Mouse (Mus musculus) testis, adult 10 weeks (tissue): ENCODE measurements around the gene Tmem80. TPM values are rescaled to one million over a fixed set of nuclear protein-coding genes. Genes with fewer than 3 reads are reported as not detected.

Source experiments
- polyA plus RNA-seq: library from polyadenylated mRNA; stranded (reverse); fragments of 350-450 nt; fragmentation: Illumina TruSeq; extraction: RNeasy Lipid Tissue Mini Kit (QIAGEN cat#74804); gene quantifications from one replicate; pipeline ENCODE4 v1.2.3, GENCODE M21; 2014; ENCODE audit warnings: low read depth, low replicate concordance

Tmem80 gene
- polyA plus RNA-seq: 15.0 TPM

DNA sequence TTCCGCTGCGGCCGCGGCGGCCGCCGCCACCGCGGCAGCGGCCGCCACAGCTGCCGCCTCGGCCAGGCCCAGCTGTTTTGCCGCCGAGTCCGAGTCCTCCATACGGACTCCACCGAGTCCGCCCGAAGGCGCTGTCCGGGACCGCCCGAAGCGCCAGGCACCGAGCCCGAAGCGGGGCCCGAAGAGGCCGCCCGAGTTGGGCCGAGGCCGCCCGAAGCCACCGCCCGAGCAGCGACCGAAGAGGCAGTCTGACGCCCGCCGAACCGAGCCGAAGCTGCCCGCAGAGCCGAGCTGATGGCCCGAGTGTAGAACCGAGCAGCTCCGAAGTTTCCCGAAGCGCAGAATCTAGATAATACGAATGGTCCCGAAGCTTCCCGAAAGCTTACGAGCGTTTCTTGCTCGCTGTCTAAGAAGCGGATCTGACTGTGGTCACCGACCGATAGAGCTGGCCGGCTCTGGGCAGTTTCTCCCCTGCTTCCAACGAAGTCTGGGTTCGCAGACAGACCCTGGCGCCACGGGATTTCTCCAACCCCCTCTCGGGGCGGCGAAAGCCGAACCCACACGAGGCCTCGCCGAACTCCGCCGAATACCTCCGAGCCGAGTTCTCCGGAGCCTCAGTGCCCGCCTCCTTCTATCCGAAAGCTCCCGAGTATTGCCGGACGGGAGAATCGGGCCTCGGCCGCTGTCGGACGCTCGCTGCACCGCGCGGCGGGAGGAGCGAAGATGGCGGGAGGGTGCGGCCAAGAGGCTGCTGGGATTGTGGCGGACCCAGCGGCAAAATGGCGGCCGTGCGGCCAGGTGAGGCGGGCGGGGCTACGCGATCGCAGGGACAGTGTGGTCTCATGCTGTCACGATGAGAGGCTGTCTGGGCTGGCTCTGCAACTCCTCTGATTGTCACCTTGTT, at the start of gene Tmem80, which contains the start of gene Deaf1:
Gene Tmem80, plus strand, starts transcription at position 271 of the 904 bp plus-strand sequence.
Gene Deaf1, minus strand, starts transcription at position 222 of the 904 bp plus-strand sequence.

DNA sequence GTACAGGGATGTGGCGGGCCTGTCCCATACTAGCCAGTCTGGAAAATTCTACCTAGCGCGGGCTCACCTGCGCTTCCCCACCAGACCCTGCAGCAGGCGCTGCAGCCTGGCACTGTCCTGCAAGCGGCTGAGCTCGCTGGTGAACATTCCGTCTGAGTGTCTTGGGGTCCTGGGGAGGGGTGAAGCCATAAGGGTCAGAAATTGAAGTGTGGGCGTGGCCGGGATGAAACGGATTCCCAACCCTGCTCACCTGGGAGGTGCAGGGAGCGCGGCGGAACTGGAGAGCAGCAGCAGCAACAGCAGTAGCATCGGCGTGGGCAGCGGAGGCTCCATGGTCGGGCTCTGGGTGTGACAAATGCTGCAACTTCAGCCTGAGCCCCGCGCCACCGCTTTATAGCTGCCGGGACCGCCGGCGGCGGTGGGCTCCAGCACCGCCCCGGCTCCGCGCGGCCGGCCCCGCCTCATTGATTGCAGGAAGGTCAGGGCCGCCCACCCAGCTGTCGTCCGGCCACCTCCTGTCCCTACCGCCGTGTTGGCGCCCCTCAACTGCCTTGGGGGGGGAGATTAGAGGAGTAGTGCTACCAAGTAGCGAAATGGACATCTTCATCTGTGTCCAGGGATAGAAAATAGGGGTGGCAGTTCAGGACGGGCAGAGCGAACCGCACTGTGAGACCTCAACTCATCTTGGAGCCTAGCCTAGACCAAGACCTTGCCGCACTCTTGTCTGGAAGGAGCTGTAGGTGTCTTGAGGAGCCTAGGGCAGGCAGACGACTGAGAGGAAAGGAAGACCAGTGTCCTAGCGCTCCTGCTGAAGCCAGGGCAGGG, 48.6 kb upstream of the Tmem80 start, which contains the start of gene Sct:
Gene Sct, minus strand, starts transcription at position 368 of the 825 bp plus-strand sequence.

DNA sequence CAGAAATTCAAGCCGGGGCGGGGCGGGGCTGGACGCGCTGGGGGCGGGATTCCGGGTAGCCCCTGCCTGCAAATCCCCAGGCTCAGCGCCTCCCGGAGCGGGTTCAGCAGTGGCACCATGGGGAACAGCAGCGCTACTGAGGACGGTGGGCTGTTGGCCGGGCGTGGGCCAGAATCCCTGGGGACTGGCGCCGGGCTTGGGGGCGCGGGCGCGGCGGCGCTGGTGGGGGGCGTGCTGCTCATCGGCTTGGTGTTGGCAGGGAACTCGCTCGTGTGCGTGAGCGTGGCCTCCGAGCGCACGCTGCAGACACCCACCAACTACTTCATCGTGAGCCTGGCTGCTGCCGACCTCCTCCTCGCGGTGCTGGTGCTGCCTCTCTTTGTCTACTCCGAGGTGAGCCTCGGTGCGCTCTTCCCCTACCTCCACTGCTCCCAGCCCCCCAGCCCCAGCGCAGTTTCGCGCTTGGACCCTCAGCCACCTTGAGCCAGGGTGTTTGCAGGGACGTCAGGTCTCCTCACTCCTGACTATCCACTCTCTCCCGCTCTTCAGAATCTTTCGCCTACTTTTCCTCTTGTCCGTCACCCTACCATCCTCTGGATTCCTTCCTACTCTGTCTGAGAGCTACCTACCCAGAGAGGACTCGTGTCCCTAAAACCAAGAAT, 35.5 kb upstream of the Tmem80 start, which contains the start of gene Drd4:
Gene Drd4, plus strand, starts transcription at position 86 of the 662 bp plus-strand sequence.

DNA sequence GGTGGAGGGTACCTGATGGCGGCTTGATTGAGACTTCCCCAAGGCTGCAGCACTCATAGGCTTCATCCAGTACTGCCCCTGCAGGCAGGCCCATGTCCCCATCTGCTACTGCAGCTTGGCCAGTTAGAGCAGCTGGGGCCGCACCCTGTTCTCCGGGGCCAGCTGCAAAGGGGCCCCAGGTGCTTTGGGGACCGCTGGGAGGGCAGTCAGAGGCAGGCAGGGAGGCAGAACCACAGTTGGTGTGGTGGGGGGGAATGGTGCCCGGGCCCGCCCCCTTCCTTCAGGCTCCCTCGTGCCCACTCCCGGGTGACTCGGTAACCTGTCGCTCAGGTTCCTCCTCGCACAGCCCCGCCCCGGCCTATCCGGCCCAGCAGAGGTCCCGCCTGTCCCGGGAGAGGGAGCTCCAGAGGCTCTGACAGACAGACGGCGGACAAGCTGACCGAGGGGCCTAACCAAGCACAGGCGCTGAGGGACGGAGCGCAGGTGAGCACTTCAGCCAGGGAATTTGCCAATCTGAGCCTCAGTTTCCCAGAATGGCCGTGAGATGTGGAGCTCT, 11.1 kb downstream of the Tmem80 start, which contains the start of gene Eps8l2:
Gene Eps8l2, plus strand, starts transcription at position 305 of the 556 bp plus-strand sequence.

Other genes with a start within 250 kb of the Tmem80 start
- not detected for gene Pkp3, start 249.5 kb upstream of the Tmem80 start, polyA plus RNA-seq
- gene Sigirr, start 227.2 kb upstream of the Tmem80 start, polyA plus RNA-seq: not detected
- 0.18 TPM for gene Ano9, start 209.9 kb upstream of the Tmem80 start, polyA plus RNA-seq
- gene Ptdss2, start 205.4 kb upstream of the Tmem80 start, polyA plus RNA-seq: 179 TPM
- 0.41 TPM for gene Rnh1, start 154.9 kb upstream of the Tmem80 start, polyA plus RNA-seq
- gene Hras, start 133.7 kb upstream of the Tmem80 start, polyA plus RNA-seq: 6.3 TPM
- 9.5 TPM for gene Lrrc56, start 133.6 kb upstream of the Tmem80 start, polyA plus RNA-seq
- 18.2 TPM for gene Lmntd2, start 113.7 kb upstream of the Tmem80 start, polyA plus RNA-seq
- 2.4 TPM for gene Rassf7, start 111.9 kb upstream of the Tmem80 start, polyA plus RNA-seq
- gene Phrf1, start 99.0 kb upstream of the Tmem80 start, polyA plus RNA-seq: 24.6 TPM
- 2.1 TPM for gene Irf7, start 61.3 kb upstream of the Tmem80 start, polyA plus RNA-seq
- 1.5 TPM for gene Cdhr5, start 51.0 kb upstream of the Tmem80 start, polyA plus RNA-seq
- gene Sct, start 48.6 kb upstream of the Tmem80 start, polyA plus RNA-seq: not detected
- gene Drd4, start 35.7 kb upstream of the Tmem80 start, polyA plus RNA-seq: 1.1 TPM
- gene Deaf1, start within 50 bp of the Tmem80 start, polyA plus RNA-seq: 1.2 TPM
- 0.34 TPM for gene Eps8l2, start 11.1 kb downstream of the Tmem80 start, polyA plus RNA-seq
- 1.8 TPM for gene Taldo1, start 64.5 kb downstream of the Tmem80 start, polyA plus RNA-seq
- 3.7 TPM for gene Gatd1, start 86.4 kb downstream of the Tmem80 start, polyA plus RNA-seq
- 0.18 TPM for gene Cend1, start 101.8 kb downstream of the Tmem80 start, polyA plus RNA-seq
- 0.14 TPM for gene Slc25a22, start 110.2 kb downstream of the Tmem80 start, polyA plus RNA-seq
- gene Pidd1, start 116.3 kb downstream of the Tmem80 start, polyA plus RNA-seq: 0.48 TPM
- gene Rplp2, start 119.6 kb downstream of the Tmem80 start, polyA plus RNA-seq: 10.3 TPM
- 14.7 TPM for gene Pnpla2, start 127.5 kb downstream of the Tmem80 start, polyA plus RNA-seq
- not detected for gene Cracr2b, start 133.4 kb downstream of the Tmem80 start, polyA plus RNA-seq
- 17.0 TPM for gene Cd151, start 139.7 kb downstream of the Tmem80 start, polyA plus RNA-seq
- gene Polr2l, start 147.4 kb downstream of the Tmem80 start, polyA plus RNA-seq: 0.87 TPM
- 0.49 TPM for gene Tspan4, start 147.5 kb downstream of the Tmem80 start, polyA plus RNA-seq
- 12.1 TPM for gene Chid1, start 212.1 kb downstream of the Tmem80 start, polyA plus RNA-seq
- gene Ap2a2, start 234.4 kb downstream of the Tmem80 start, polyA plus RNA-seq: 22.2 TPM